Mouse (Mus musculus) kidney, embryonic 16.5 days (tissue): ENCODE measurements around the gene Sec16a. TPM values are rescaled to one million over a fixed set of nuclear protein-coding genes. Genes with fewer than 3 reads are reported as not detected.

Source experiments
- ATAC-seq: fragments of 200-750 bp; cut with Nextera tagmentation; 2 replicates; pipeline ENCODE4 v1.8.0; 2017; ENCODE audit warnings: moderate TSS enrichment; ENCODE audit not compliant: low FRiP score, low TSS enrichment
- H3K27ac ChIP-seq: fragments of 300-500 bp; sonication (generic); 2 replicates; pipeline ENCODE4 v1.5.1; 2014; ENCODE audit warnings: low read length
- H3K27me3 ChIP-seq: fragments of 300-500 bp; sonication (generic); 2 replicates; pipeline ENCODE4 v1.6.1; 2014; ENCODE audit warnings: low read length, control low read depth, mixed read lengths; ENCODE audit not compliant: insufficient read depth
- H3K36me3 ChIP-seq: fragments of 300-500 bp; sonication (generic); 2 replicates; pipeline ENCODE4 v1.6.1; 2014; ENCODE audit warnings: low read length, control low read depth, mixed read lengths; ENCODE audit not compliant: insufficient read depth
- H3K4me1 ChIP-seq: fragments of 300-500 bp; sonication (generic); 2 replicates; pipeline ENCODE4 v1.6.1; 2014; ENCODE audit warnings: low read length, control low read depth, mixed read lengths; ENCODE audit not compliant: insufficient read depth
- H3K4me2 ChIP-seq: fragments of 300-500 bp; sonication (generic); replicated peaks from 2 replicates; pipeline ENCODE4 v1.6.1; 2014; ENCODE audit warnings: low read depth, low read length
- H3K4me3 ChIP-seq: fragments of 300-500 bp; sonication (generic); 2 replicates; pipeline ENCODE4 v1.5.1; 2014; ENCODE audit warnings: mild to moderate bottlenecking, low read length
- H3K9ac ChIP-seq: fragments of 300-500 bp; sonication (generic); replicated peaks from 2 replicates; pipeline ENCODE4 v1.6.1; 2014; ENCODE audit warnings: low read length
- H3K9me3 ChIP-seq: fragments of 300-500 bp; sonication (generic); 2 replicates; pipeline ENCODE4 v1.6.1; 2016; ENCODE audit warnings: low read length, control low read depth
- WGBS: fragments of 180-500 bp; shearing (Covaris S2); extraction: QIAGEN DNeasy Blood & Tissue Kit; methylation state at CpG from one replicate; pipeline ENCODE4 v1.1.7; 2014; 5-methylcytosine and 5-hydroxymethylcytosine counted together
- polyA plus RNA-seq: library from polyadenylated mRNA; unstranded; fragments of >200 nt; fragmentation: Nextera tagmentation; extraction: Ambion mirVana; gene quantifications from 2 replicates; pipeline ENCODE4 v1.2.1, GENCODE M21; 2015

Sec16a gene
- polyA plus RNA-seq, 1 experiment from 2014 or later, result 27.6 TPM

- Histone ChIP-seq H3K36me3 (peaks cover 37% of the 10 kb centered on the region), H3K4me2 (no peak overlapping the region; the same call in 1 of the 2 replicates), H3K27ac (peak overlapping the region; percentile 91), H3K9me3 (no peaks in the 10 kb centered on the region), H3K27me3 (no peaks in the 10 kb centered on the region), H3K9ac (peak overlapping the region; percentile 33), H3K4me1 (peaks cover 100% of the 10 kb centered on the region), H3K4me3 (no peak overlapping the region)
- no peak for ATAC-seq
- WGBS, result 25% methylated on average over 7 of the region's 7 CpGs
These were observed 40.7 kb upstream of the Sec16a start for GRCm38 (mm10) chr2:26485710-26486109.

- Histone ChIP-seq H3K4me1 (peaks cover 95% of the 10 kb centered on the region), H3K27me3 (no peaks in the 10 kb centered on the region), H3K4me2 (no peak overlapping the region), H3K36me3 (peaks cover 42% of the 10 kb centered on the region), H3K9ac (peak overlapping the region; percentile 7; the same call in 1 of the 2 replicates), H3K9me3 (no peaks in the 10 kb centered on the region), H3K4me3 (no peak overlapping the region), H3K27ac (peak overlapping the region; percentile 91)
- 73% methylated on average over 9 of the region's 9 CpGs for WGBS
- no peak for ATAC-seq
These were observed 40.3 kb upstream of the Sec16a start for GRCm38 (mm10) chr2:26485278-26485677.

- H3K4me2 ChIP-seq, result no peak overlapping the region
- H3K36me3 ChIP-seq, result peaks cover 53% of the 10 kb centered on the region
- no peak for ATAC-seq
- H3K27me3 ChIP-seq, result no peaks in the 10 kb centered on the region
- 87% methylated on average over 10 of the region's 10 CpGs for WGBS
- no peak overlapping the region for H3K4me3 ChIP-seq
- H3K27ac ChIP-seq, result peak overlapping the region; percentile 91
- no peaks in the 10 kb centered on the region for H3K9me3 ChIP-seq
- no peak overlapping the region for H3K9ac ChIP-seq
- H3K4me1 ChIP-seq, result peaks cover 84% of the 10 kb centered on the region
These were observed 39.2 kb upstream of the Sec16a start for GRCm38 (mm10) chr2:26484169-26484568.

- no peak for ATAC-seq
- Histone ChIP-seq H3K4me1 (peaks cover 76% of the 10 kb centered on the region), H3K9me3 (no peaks in the 10 kb centered on the region), H3K36me3 (peaks cover 61% of the 10 kb centered on the region), H3K27ac (peak overlapping the region; percentile 91), H3K4me2 (no peak overlapping the region), H3K27me3 (no peaks in the 10 kb centered on the region), H3K9ac (peak overlapping the region; percentile 13), H3K4me3 (no peak overlapping the region)
- WGBS, result 50% methylated on average over 13 of the region's 13 CpGs
These were observed 38.3 kb upstream of the Sec16a start for GRCm38 (mm10) chr2:26483230-26483869.

- peak overlapping the region; percentile 13 for H3K9ac ChIP-seq
- 81% methylated on average over 3 of the region's 3 CpGs for WGBS
- H3K27ac ChIP-seq, result peak overlapping the region; percentile 91
- no peak overlapping the region for H3K4me3 ChIP-seq
- no peaks in the 10 kb centered on the region for H3K9me3 ChIP-seq
- peaks cover 66% of the 10 kb centered on the region for H3K36me3 ChIP-seq
- H3K27me3 ChIP-seq, result no peaks in the 10 kb centered on the region
- peaks cover 71% of the 10 kb centered on the region for H3K4me1 ChIP-seq
- no peak overlapping the region; the same call in 1 of the 2 replicates for H3K4me2 ChIP-seq
- ATAC-seq, result no peak
These were observed 37.8 kb upstream of the Sec16a start for GRCm38 (mm10) chr2:26482824-26483223.

- H3K27ac ChIP-seq, result peak overlapping the region; percentile 91
- peak; percentile 68 for ATAC-seq
- H3K4me2 ChIP-seq, result no peak overlapping the region; the same call in 1 of the 2 replicates
- H3K4me3 ChIP-seq, result no peak overlapping the region
- peaks cover 62% of the 10 kb centered on the region for H3K4me1 ChIP-seq
- H3K27me3 ChIP-seq, result no peaks in the 10 kb centered on the region
- 62% methylated on average over 10 of the region's 10 CpGs for WGBS
- peak overlapping the region; percentile 18; the same call in 1 of the 2 replicates for H3K9ac ChIP-seq
- H3K36me3 ChIP-seq, result peaks cover 75% of the 10 kb centered on the region
- H3K9me3 ChIP-seq, result no peaks in the 10 kb centered on the region
These were observed 36.9 kb upstream of the Sec16a start for GRCm38 (mm10) chr2:26481724-26482495.

GRCm38 (mm10) chr2:26480911-26481310, 35.9 kb upstream of the Sec16a start:
- Histone ChIP-seq H3K4me1 (peaks cover 52% of the 10 kb centered on the region), H3K27me3 (no peaks in the 10 kb centered on the region), H3K9ac (no peak overlapping the region), H3K9me3 (no peaks in the 10 kb centered on the region), H3K27ac (no peak overlapping the region; the same call in 1 of the 2 replicates), H3K4me2 (no peak overlapping the region), H3K36me3 (peaks cover 85% of the 10 kb centered on the region), H3K4me3 (no peak overlapping the region)
- 90% methylated on average over 12 of the region's 12 CpGs for WGBS
- ATAC-seq, result no peak

GRCm38 (mm10) chr2:26478685-26479205, 33.7 kb upstream of the Sec16a start:
- no peak for ATAC-seq
- H3K36me3 ChIP-seq, result peaks cover 89% of the 10 kb centered on the region
- no peaks in the 10 kb centered on the region for H3K9me3 ChIP-seq
- no peaks in the 10 kb centered on the region for H3K27me3 ChIP-seq
- H3K4me1 ChIP-seq, result peaks cover 30% of the 10 kb centered on the region
- H3K4me2 ChIP-seq, result no peak overlapping the region
- no peak overlapping the region for H3K9ac ChIP-seq
- H3K4me3 ChIP-seq, result no peak overlapping the region
- no peak overlapping the region for H3K27ac ChIP-seq
- WGBS, result 93% methylated on average over 2 of the region's 2 CpGs

- H3K4me1 ChIP-seq, result peaks cover 22% of the 10 kb centered on the region
- no peaks in the 10 kb centered on the region for H3K9me3 ChIP-seq
- no peak overlapping the region for H3K4me2 ChIP-seq
- 91% methylated on average over 7 of the region's 7 CpGs for WGBS
- ATAC-seq, result no peak
- H3K27me3 ChIP-seq, result no peaks in the 10 kb centered on the region
- no peak overlapping the region for H3K9ac ChIP-seq
- no peak overlapping the region for H3K4me3 ChIP-seq
- H3K27ac ChIP-seq, result no peak overlapping the region
- H3K36me3 ChIP-seq, result peaks cover 91% of the 10 kb centered on the region
These were observed 32.9 kb upstream of the Sec16a start for GRCm38 (mm10) chr2:26477911-26478310.
